Mouse (Mus musculus) liver, embryonic 14.5 days (tissue): ENCODE results near the gene Sh3gl3. TPM values are rescaled to one million over a fixed set of nuclear protein-coding genes. Genes with fewer than 3 reads are reported as not detected.

Source experiments
- ATAC-seq: fragments of 200-750 bp; cut with Nextera tagmentation; 2 replicates; pipeline ENCODE4 v1.8.0; 2017; ENCODE audit warnings: moderate number of reproducible peaks, mild to moderate bottlenecking, moderate library complexity; ENCODE audit not compliant: insufficient read depth
- DNase-seq, 3 experiments: peaks; one replicate each; pipeline ENCODE4 v3.0.0-alpha.2; 2012 to 2013; ENCODE audit warnings: low read depth in 3 of 3, low spot score in 3 of 3
- H3K27ac ChIP-seq: fragments of 300-500 bp; sonication (generic); 2 replicates; pipeline ENCODE4 v1.5.1; 2014; ENCODE audit warnings: moderate library complexity, mild to moderate bottlenecking, control low read depth, inconsistent platforms
- H3K27me3 ChIP-seq: fragments of 300-500 bp; sonication (generic); 2 replicates; pipeline ENCODE4 v1.6.1; 2014; ENCODE audit warnings: mild to moderate bottlenecking, low read length, moderate library complexity; ENCODE audit not compliant: control insufficient read depth, insufficient read depth
- H3K36me3 ChIP-seq: fragments of 300-500 bp; sonication (generic); replicated peaks from 2 replicates; pipeline ENCODE4 v1.6.1; 2014; ENCODE audit warnings: low read depth; ENCODE audit not compliant: control insufficient read depth, insufficient read depth
- H3K4me1 ChIP-seq, 2 experiments: fragments of 200-500 bp in 1 of 2; fragments of 300-500 bp in 1 of 2; sonication (generic) in 1 of 2; replicated peaks; 2 replicates each; pipeline ENCODE4 v1.6.1; 2012 to 2014; ENCODE audit warnings: antibody characterized with exemption in 1 of 2, inconsistent platforms in 1 of 2, low read length in 1 of 2; ENCODE audit not compliant: control insufficient read depth in 2 of 2, insufficient read depth in 2 of 2
- H3K4me2 ChIP-seq: fragments of 300-500 bp; sonication (generic); 2 replicates; pipeline ENCODE4 v1.6.1; 2014; ENCODE audit warnings: low read depth, mild to moderate bottlenecking, control low read depth, moderate library complexity
- H3K4me3 ChIP-seq, 2 experiments: fragments of 200-500 bp in 1 of 2; fragments of 300-500 bp in 1 of 2; sonication (generic) in 1 of 2; 2 replicates each; pipeline ENCODE4 v1.5.1; 2012 to 2014; ENCODE audit warnings: low read depth in 2 of 2, low read length in 2 of 2, mild to moderate bottlenecking in 2 of 2, control low read depth in 1 of 2, inconsistent platforms in 1 of 2, moderate library complexity in 1 of 2; ENCODE audit not compliant: insufficient read depth in 1 of 2
- H3K9ac ChIP-seq: fragments of 300-500 bp; sonication (generic); replicated peaks from 2 replicates; pipeline ENCODE4 v1.6.1; 2014; ENCODE audit warnings: mild to moderate bottlenecking, control low read depth, moderate library complexity
- H3K9me3 ChIP-seq: fragments of 300-500 bp; sonication (generic); 2 replicates; pipeline ENCODE4 v1.6.1; 2016; ENCODE audit warnings: low read length, mixed read lengths; ENCODE audit not compliant: control insufficient read depth
- CTCF ChIP-seq: IDR thresholded peaks from 2 replicates; pipeline ENCODE4 v1.5.1; 2016; ENCODE audit warnings: antibody characterized with exemption, low read depth, control low read depth
- EP300 ChIP-seq: IDR thresholded peaks from 2 replicates; pipeline ENCODE4 v1.6.1; 2016; ENCODE audit warnings: antibody characterized with exemption, low read depth
- WGBS: fragments of 180-500 bp; shearing (Covaris S2); extraction: QIAGEN DNeasy Blood & Tissue Kit; methylation state at CpG from one replicate; pipeline ENCODE4 v1.1.7; 2014; ENCODE audit not compliant: insufficient replicate concordance; 5-methylcytosine and 5-hydroxymethylcytosine counted together
- polyA plus RNA-seq, 2 experiments: library from polyadenylated mRNA; depleted of rRNA in 1 of 2; stranded (reverse) in 1 of 2; unstranded in 1 of 2; fragments of >200 nt; fragmentation: Nextera tagmentation in 1 of 2; extraction: Ambion mirVana in 1 of 2; gene quantifications; 2 replicates each; pipeline versions ENCODE4 v1.2.1 to v1.2.3; 2012 to 2014

Sh3gl3 gene
- polyA plus RNA-seq, 2 experiments: 0.09 to 0.13 TPM

GRCm38 (mm10) chr7:82318515-82318914 is 144.9 kb downstream of the Sh3gl3 start:
- Histone ChIP-seq H3K27ac (no peak overlapping the region), H3K4me1 (no peaks in the 10 kb centered on the region), H3K9ac (no peak overlapping the region), H3K9me3 (no peaks in the 10 kb centered on the region), H3K4me3 (no peak overlapping the region), H3K27me3 (no peaks in the 10 kb centered on the region), H3K36me3 (no peaks in the 10 kb centered on the region), H3K4me2 (no peak overlapping the region)
- no peak for DNase-seq
- ATAC-seq: no peak
- WGBS: 77% methylated on average over 12 of the region's 12 CpGs
- TF ChIP-seq EP300 (no peak), CTCF (no peak)

- no peak overlapping the region for H3K9ac ChIP-seq
- no peaks in the 10 kb centered on the region for H3K36me3 ChIP-seq
- no peak overlapping the region for H3K4me2 ChIP-seq
- H3K9me3 ChIP-seq: no peaks in the 10 kb centered on the region
- no peaks in the 10 kb centered on the region for H3K27me3 ChIP-seq
- no peak for DNase-seq
- H3K4me1 ChIP-seq: no peaks in the 10 kb centered on the region
- 15% methylated on average over 1 of the region's 1 CpGs for WGBS
- no peak for ATAC-seq
- no peak overlapping the region for H3K27ac ChIP-seq
- H3K4me3 ChIP-seq: no peak overlapping the region
- TF ChIP-seq CTCF (no peak), EP300 (no peak)
Observed at GRCm38 (mm10) chr7:82326616-82327015, 153.0 kb downstream of the Sh3gl3 start.

- H3K4me1 ChIP-seq: no peaks in the 10 kb centered on the region
- H3K4me3 ChIP-seq: no peak overlapping the region
- H3K27me3 ChIP-seq: no peaks in the 10 kb centered on the region
- no peaks in the 10 kb centered on the region for H3K36me3 ChIP-seq
- ATAC-seq: no peak
- no peak overlapping the region for H3K4me2 ChIP-seq
- H3K9ac ChIP-seq: no peak overlapping the region
- 37% methylated on average over 4 of the region's 4 CpGs for WGBS
- no peak for DNase-seq
- no peaks in the 10 kb centered on the region for H3K9me3 ChIP-seq
- no peak overlapping the region for H3K27ac ChIP-seq
- TF ChIP-seq CTCF (no peak), EP300 (no peak)
Observed at GRCm38 (mm10) chr7:82327201-82327600, 153.6 kb downstream of the Sh3gl3 start.

- Histone ChIP-seq H3K9me3 (no peaks in the 10 kb centered on the region), H3K36me3 (no peaks in the 10 kb centered on the region), H3K9ac (no peak overlapping the region), H3K4me2 (no peak overlapping the region), H3K27ac (no peak overlapping the region), H3K4me3 (no peak overlapping the region), H3K4me1 (no peaks in the 10 kb centered on the region), H3K27me3 (no peaks in the 10 kb centered on the region)
- ATAC-seq: no peak
- no peak for DNase-seq
- WGBS: 18% methylated on average over 5 of the region's 5 CpGs
- TF ChIP-seq CTCF (no peak), EP300 (no peak)
Observed at GRCm38 (mm10) chr7:82327881-82328280, 154.2 kb downstream of the Sh3gl3 start.

GRCm38 (mm10) chr7:82329831-82330230 is 156.2 kb downstream of the Sh3gl3 start:
- no peak overlapping the region for H3K4me2 ChIP-seq
- DNase-seq (no peak), ATAC-seq (no peak)
- no peaks in the 10 kb centered on the region for H3K4me1 ChIP-seq
- TF ChIP-seq EP300 (no peak), CTCF (no peak)
- H3K4me3 ChIP-seq: no peak overlapping the region
- no peak overlapping the region for H3K9ac ChIP-seq
- H3K36me3 ChIP-seq: no peaks in the 10 kb centered on the region
- peaks cover 6% of the 10 kb centered on the region for H3K27me3 ChIP-seq
- no peak overlapping the region for H3K27ac ChIP-seq
- no peaks in the 10 kb centered on the region for H3K9me3 ChIP-seq
- WGBS: 43% methylated on average over 4 of the region's 4 CpGs

GRCm38 (mm10) chr7:82330860-82331259 is 157.2 kb downstream of the Sh3gl3 start:
- TF ChIP-seq CTCF (no peak), EP300 (no peak)
- 41% methylated on average over 6 of the region's 6 CpGs for WGBS

More at GRCm38 (mm10) chr7:82330860-82331259, 157.2 kb downstream of the Sh3gl3 start:
- H3K4me1 ChIP-seq: no peaks in the 10 kb centered on the region
- ATAC-seq: no peak
- H3K36me3 ChIP-seq: no peaks in the 10 kb centered on the region
- peaks cover 16% of the 10 kb centered on the region for H3K27me3 ChIP-seq
- H3K9me3 ChIP-seq: no peaks in the 10 kb centered on the region
- DNase-seq: no peak
- no peak overlapping the region for H3K27ac ChIP-seq
- H3K4me3 ChIP-seq: no peak overlapping the region
- no peak overlapping the region for H3K4me2 ChIP-seq
- no peak overlapping the region for H3K9ac ChIP-seq
